Mouse (Mus musculus): ENCODE measurements around the gene Lhx5. TPM values are rescaled to one million over a fixed set of nuclear protein-coding genes. Genes with fewer than 3 reads are reported as not detected.

Lhx5 gene
- total RNA-seq, 1 experiment from 2014 or later: not detected

DNA sequence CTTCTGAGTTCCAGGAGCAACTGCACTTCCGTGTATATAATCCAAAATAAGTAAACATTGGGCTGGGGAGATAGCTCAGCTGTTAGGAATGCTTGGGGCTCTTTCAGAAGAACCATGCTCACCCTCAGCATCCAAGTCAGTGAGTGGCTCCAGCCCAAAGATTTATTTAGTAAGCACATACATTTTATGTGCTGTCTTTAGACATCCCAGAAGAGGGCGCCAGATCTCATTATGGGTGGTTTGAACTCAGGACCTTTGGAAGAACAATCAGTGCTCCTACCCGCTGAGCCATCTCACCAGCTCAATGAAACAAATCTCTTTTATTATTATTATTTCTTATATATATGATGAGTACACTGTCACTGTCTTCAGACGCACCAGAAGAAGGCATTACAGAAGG lies 48.0 kb downstream of the Lhx5 start:
- no peak for ATAC-seq (replicated peaks in 1 of 2; ENCODE audit: insufficient read depth in 1 of 2, low FRiP score in 2 of 2, low TSS enrichment in 1 of 2, low read depth in 1 of 2, poor library complexity in 2 of 2, severe bottlenecking in 2 of 2)

DNA sequence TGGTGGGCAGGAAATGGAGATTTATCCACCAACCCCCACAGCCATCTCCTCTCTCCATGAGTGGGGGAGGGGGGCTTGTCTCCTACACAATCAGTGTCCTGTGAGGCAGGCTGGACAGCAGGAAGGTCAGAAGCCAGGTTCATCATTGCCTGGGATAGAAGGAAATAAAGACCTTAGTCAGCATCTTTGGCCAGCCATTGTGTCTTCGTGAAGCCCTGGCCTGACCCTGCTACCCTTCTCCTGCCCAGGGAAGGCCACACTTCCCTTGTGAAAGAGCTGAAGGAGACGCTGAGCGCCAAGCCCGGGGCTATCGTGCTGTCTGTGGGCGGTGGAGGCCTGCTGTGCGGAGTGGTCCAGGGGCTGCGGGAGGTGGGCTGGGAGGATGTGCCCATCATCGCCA lies 49.7 kb downstream of the Lhx5 start:
- no peak for ATAC-seq (replicated peaks in 1 of 2; ENCODE audit: insufficient read depth in 1 of 2, low FRiP score in 2 of 2, low TSS enrichment in 1 of 2, low read depth in 1 of 2, poor library complexity in 2 of 2, severe bottlenecking in 2 of 2)

DNA sequence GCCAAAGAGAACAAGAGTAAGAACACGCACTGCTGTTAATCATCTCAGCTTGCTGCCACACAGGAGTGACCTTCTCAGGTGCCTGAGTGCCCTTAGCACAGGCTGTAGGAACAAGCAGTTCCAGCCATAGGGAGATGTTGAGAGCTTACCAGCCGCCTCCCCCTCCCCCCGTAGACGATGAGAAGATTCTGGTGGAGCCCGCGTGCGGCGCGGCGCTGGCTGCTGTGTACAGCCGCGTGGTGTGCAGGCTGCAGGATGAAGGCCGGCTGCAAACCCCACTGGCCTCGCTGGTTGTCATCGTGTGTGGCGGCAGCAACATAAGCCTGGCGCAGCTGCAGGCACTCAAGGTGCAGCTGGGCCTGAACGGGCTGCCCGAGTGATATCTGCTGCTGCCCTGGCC lies 51.9 kb downstream of the Lhx5 start:
- no peak for ATAC-seq (replicated peaks in 1 of 2; ENCODE audit: insufficient read depth in 1 of 2, low FRiP score in 2 of 2, low TSS enrichment in 1 of 2, low read depth in 1 of 2, poor library complexity in 2 of 2, severe bottlenecking in 2 of 2)

DNA sequence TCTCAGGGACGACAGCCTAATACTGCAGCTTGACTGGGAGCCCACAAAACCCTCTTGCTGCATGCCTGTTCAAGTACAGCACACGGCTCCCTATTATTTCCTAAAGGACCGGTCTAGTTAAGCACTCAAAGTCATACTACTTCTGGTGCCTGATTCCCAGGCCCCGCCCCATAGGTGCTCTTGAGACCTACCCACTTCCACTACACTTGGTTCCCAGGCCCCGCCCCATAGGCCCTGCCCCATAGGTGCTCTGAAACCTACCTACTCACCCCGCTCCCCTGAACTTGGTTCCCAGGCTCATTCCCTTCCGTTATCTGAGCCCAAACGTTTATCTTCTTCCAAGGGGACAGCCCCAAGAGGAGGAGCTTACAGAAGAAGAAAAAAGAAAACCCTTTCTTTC lies 56.3 kb downstream of the Lhx5 start:
- no peak for ATAC-seq (replicated peaks in 1 of 2; ENCODE audit: insufficient read depth in 1 of 2, low FRiP score in 2 of 2, low TSS enrichment in 1 of 2, low read depth in 1 of 2, poor library complexity in 2 of 2, severe bottlenecking in 2 of 2)

DNA sequence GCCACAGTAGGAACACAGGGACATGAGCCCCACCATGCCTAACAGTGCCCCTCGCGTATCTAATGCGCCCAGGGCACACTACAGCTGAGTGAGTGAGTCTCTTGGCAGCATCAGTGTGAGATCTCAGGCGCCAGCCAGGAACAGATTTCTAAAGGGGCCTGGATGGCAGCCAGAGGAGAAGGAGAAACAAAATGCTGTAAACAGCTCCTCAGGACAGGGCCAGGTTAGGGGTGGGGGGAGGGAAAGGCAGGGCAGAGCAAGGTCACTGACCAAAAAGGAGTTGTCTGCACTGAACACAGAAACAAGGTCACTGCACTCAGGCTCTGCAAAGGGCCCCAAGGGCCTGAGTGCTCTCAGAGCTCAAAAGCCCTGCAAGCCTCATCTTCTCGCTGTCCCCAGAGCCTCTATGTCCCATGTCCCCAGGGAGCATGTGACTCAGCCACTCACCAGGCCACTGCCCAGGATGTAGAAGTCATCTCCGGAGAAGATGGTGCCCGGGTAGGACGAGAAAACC lies 59.2 kb downstream of the Lhx5 start:
- ATAC-seq (replicated peaks in 1 of 2; ENCODE audit: insufficient read depth in 1 of 2, low FRiP score in 2 of 2, low TSS enrichment in 1 of 2, low read depth in 1 of 2, poor library complexity in 2 of 2, severe bottlenecking in 2 of 2): no peak

Other genes with a start within 250 kb of the Lhx5 start
- gene Sdsl, start 41.1 kb downstream of the Lhx5 start, total RNA-seq (2017): 9.1 and 26.1 TPM in 2 replicates
- gene Sds, start 44.8 kb downstream of the Lhx5 start, total RNA-seq (2017): not detected in 2 replicates
- 7.4 and 7.9 TPM in 2 replicates for gene Plbd2, start 71.9 kb downstream of the Lhx5 start, total RNA-seq (2017)
- gene Slc8b1, start 79.5 kb downstream of the Lhx5 start, total RNA-seq (2017): 8.4 and 13.2 TPM in 2 replicates
- 7.3 and 9.8 TPM in 2 replicates for gene Tpcn1, start 157.0 kb downstream of the Lhx5 start, total RNA-seq (2017)
- not detected in 2 replicates for gene Iqcd, start 157.3 kb downstream of the Lhx5 start, total RNA-seq (2017)
- 1.8 TPM in 2 replicates for gene Rita1, start 180.9 kb downstream of the Lhx5 start, total RNA-seq (2017)
- gene Ddx54, start 181.0 kb downstream of the Lhx5 start, total RNA-seq (2017): 46.9 and 52.5 TPM in 2 replicates
- gene Cfap73, start 202.5 kb downstream of the Lhx5 start, total RNA-seq (2017): not detected in 2 replicates
- 2.9 and 3.4 TPM in 2 replicates for gene Rasal1, start 217.1 kb downstream of the Lhx5 start, total RNA-seq (2017)